Mouse (Mus musculus) midbrain, embryonic 11.5 days (tissue): Measurements from ENCODE around the gene Qprt. TPM values are rescaled to one million over a fixed set of nuclear protein-coding genes. Genes with fewer than 3 reads are reported as not detected.

Experiments used
- ATAC-seq: fragments of 200-750 bp; cut with Nextera tagmentation; 2 replicates; pipeline ENCODE4 v1.8.0; 2017; ENCODE audit warnings: moderate TSS enrichment, moderate library complexity; ENCODE audit not compliant: low FRiP score
- DNase-seq: peaks from one replicate; pipeline ENCODE4 v3.0.0; 2015; ENCODE audit warnings: low spot score; ENCODE audit errors: missing footprints
- H3K27ac ChIP-seq: fragments of 300-500 bp; sonication (generic); 2 replicates; pipeline ENCODE4 v1.5.1; 2014; ENCODE audit warnings: low read depth, low read length
- H3K27me3 ChIP-seq: fragments of 300-500 bp; sonication (generic); 2 replicates; pipeline ENCODE4 v1.6.1; 2014; ENCODE audit warnings: mild to moderate bottlenecking, low read length, moderate library complexity, mixed read lengths; ENCODE audit not compliant: control insufficient read depth, insufficient read depth
- H3K36me3 ChIP-seq: fragments of 300-500 bp; sonication (generic); 2 replicates; pipeline ENCODE4 v1.6.1; 2014; ENCODE audit warnings: mild to moderate bottlenecking, low read length, moderate library complexity, mixed read lengths; ENCODE audit not compliant: control insufficient read depth, insufficient read depth
- H3K4me1 ChIP-seq: fragments of 300-500 bp; sonication (generic); 2 replicates; pipeline ENCODE4 v1.6.1; 2014; ENCODE audit warnings: low read length; ENCODE audit not compliant: control insufficient read depth, insufficient read depth
- H3K4me2 ChIP-seq: fragments of 300-500 bp; sonication (generic); 2 replicates; pipeline ENCODE4 v1.6.1; 2014; ENCODE audit warnings: mild to moderate bottlenecking, moderate library complexity
- H3K4me3 ChIP-seq: fragments of 300-500 bp; sonication (generic); 2 replicates; pipeline ENCODE4 v1.5.1; 2014; ENCODE audit warnings: low read depth, low read length
- H3K9ac ChIP-seq: fragments of 300-500 bp; sonication (generic); 2 replicates; pipeline ENCODE4 v1.6.1; 2014; ENCODE audit warnings: low read length
- H3K9me3 ChIP-seq: fragments of 300-500 bp; sonication (generic); 2 replicates; pipeline ENCODE4 v1.6.1; 2016; ENCODE audit warnings: low read length; ENCODE audit not compliant: control insufficient read depth
- WGBS: fragments of 180-500 bp; shearing (Covaris S2); extraction: QIAGEN DNeasy Blood & Tissue Kit; methylation state at CpG from one replicate; pipeline ENCODE4 v1.1.7; 2014; 5-methylcytosine and 5-hydroxymethylcytosine counted together
- polyA plus RNA-seq: library from polyadenylated mRNA; unstranded; fragments of >200 nt; fragmentation: Nextera tagmentation; extraction: Ambion mirVana; gene quantifications from 2 replicates; pipeline ENCODE4 v1.2.1, GENCODE M21; 2014

Gene Qprt
- polyA plus RNA-seq, 1 experiment from 2014 or later, result 5.7 TPM

DNA sequence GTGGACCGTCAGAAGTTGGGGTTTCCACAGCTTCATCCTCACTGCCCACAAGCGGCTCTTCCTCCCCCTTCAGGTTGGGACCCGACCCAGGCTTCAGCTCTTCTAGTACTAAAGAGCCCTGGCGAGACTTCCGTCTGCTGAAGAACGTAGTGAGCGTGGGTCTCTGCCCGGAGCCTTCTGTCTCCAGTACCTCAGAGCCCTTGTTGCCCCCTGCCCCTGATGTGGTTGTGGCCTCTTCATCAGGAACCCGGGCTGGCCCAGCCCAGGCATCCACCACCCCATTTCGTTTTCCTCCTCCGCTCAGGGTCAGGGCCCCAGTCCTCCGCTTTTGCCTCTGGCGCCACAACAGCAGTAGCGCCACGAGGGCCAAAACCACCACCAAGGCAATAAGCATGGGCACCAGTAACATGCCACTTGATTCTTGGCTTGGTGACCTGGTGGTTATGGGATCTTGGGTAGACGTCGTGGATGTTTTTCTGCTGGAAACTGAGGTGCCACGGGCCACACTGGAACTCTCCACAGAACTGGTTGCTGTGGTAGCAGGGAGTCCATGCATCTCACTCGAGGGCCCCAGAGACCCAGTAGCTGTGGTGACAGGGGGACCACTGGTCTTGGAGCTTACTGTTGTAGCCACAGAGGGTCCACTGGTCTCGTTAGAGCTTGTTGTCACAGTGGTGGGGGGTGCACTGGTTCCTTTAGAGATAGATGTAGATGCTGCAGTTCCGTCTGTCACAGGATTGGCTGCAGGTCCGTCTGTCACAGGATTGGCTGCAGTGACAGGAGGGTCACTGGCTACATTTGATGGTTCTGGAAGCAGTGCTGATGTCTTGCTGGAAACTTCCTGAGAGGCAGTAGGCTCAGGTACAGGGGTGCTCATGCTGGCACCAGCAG, 14.4 kb upstream of the Qprt start:
- H3K9me3 ChIP-seq, result no peaks in the 10 kb centered on the region
- WGBS, result 87% methylated on average over 22 of the region's 22 CpGs
- DNase-seq (peak; percentile 57), ATAC-seq (no peak)
- H3K4me2 ChIP-seq, result no peak overlapping the region
- no peaks in the 10 kb centered on the region for H3K4me1 ChIP-seq
- H3K27ac ChIP-seq, result no peak overlapping the region
- H3K4me3 ChIP-seq, result no peak overlapping the region
- no peaks in the 10 kb centered on the region for H3K36me3 ChIP-seq
- H3K9ac ChIP-seq, result no peak overlapping the region
- no peaks in the 10 kb centered on the region for H3K27me3 ChIP-seq

DNA sequence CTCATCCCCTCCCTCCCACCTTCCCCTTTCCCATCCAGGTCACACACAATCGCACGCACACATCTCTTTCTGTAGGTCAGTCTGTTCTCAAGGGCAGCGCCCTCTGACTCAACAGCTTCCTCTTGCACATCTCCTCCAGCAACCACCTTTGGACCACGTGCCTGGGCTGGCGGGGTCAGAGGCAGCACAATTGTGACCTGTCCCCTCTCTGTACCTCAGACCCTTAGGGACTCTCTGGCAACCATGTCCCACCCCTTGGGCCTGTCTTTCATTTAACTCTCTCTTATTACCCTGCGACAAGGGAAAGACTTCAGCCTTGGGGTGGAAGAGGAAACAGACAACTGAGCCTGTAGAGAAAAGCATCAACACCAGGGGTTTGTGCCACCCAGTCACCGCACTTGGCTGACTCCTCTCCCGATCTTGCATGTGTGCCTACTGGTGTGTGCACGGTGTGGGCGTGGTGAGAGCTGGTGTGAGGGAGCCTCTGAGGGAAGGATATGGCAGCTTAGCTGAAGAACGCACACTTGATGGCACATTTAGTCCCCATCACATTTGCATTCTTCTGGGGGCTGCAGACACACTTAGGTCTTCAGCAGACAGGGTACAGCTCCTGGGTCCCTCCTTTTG, 12.9 kb upstream of the Qprt start:
- H3K4me2 ChIP-seq, result no peak overlapping the region
- no peaks in the 10 kb centered on the region for H3K36me3 ChIP-seq
- H3K4me3 ChIP-seq, result no peak overlapping the region
- no peaks in the 10 kb centered on the region for H3K9me3 ChIP-seq
- WGBS, result 91% methylated on average over 11 of the region's 11 CpGs
- H3K27me3 ChIP-seq, result no peaks in the 10 kb centered on the region
- DNase-seq, result peak; percentile 53
- no peaks in the 10 kb centered on the region for H3K4me1 ChIP-seq
- H3K9ac ChIP-seq, result no peak overlapping the region
- ATAC-seq, result no peak
- H3K27ac ChIP-seq, result no peak overlapping the region

DNA sequence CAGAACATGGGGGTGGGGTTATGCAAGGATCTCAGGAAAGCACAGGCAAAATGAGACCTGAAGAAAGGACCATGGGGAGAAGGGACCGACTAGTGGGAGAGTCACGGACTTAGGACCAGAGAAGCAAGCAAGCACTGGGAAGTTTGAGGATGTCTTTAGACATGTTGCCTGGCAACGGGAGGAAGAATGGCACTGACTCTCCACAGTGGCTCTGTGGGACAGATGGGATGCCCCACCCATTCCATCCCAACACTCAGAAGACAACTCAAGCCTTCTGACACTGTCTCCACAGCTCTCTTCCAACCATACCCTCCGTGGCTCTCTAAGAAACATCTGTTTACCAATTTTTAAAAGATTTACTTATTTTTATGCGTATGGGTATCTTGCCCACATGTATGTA, 11.1 kb upstream of the Qprt start:
- Histone ChIP-seq H3K4me1 (no peaks in the 10 kb centered on the region), H3K9ac (no peak overlapping the region), H3K4me2 (no peak overlapping the region), H3K27me3 (no peaks in the 10 kb centered on the region), H3K4me3 (no peak overlapping the region), H3K9me3 (no peaks in the 10 kb centered on the region), H3K27ac (no peak overlapping the region), H3K36me3 (no peaks in the 10 kb centered on the region)
- ATAC-seq (no peak), DNase-seq (peak; percentile 68)
- WGBS, result 44% methylated on average over 5 of the region's 5 CpGs

DNA sequence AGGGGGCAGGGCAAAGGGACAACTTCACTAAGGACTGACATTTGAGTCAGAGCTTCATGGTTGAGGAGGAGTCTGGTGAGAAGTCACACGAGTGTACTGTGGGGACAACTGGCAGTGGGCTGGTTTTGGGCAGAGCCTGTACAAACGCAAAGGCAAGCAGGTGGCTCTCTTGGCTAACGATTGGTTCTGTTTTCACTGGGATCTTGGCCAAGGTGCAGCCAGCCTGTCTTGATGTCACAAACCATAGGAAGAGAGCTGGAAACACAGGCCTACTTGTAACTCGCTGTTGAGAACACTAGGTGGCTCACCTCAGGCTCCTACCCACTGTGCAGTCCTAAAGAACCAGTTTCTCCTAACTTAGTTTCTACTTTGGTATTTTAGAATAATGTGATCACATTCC, 7.6 kb upstream of the Qprt start:
- no peaks in the 10 kb centered on the region for H3K36me3 ChIP-seq
- no peaks in the 10 kb centered on the region for H3K4me1 ChIP-seq
- WGBS, result 26% methylated on average over 4 of the region's 4 CpGs
- H3K9ac ChIP-seq, result no peak overlapping the region
- H3K4me3 ChIP-seq, result no peak overlapping the region
- no peak overlapping the region for H3K27ac ChIP-seq
- no peak overlapping the region for H3K4me2 ChIP-seq
- DNase-seq (peak; percentile 87), ATAC-seq (no peak)
- H3K27me3 ChIP-seq, result no peaks in the 10 kb centered on the region
- no peaks in the 10 kb centered on the region for H3K9me3 ChIP-seq

DNA sequence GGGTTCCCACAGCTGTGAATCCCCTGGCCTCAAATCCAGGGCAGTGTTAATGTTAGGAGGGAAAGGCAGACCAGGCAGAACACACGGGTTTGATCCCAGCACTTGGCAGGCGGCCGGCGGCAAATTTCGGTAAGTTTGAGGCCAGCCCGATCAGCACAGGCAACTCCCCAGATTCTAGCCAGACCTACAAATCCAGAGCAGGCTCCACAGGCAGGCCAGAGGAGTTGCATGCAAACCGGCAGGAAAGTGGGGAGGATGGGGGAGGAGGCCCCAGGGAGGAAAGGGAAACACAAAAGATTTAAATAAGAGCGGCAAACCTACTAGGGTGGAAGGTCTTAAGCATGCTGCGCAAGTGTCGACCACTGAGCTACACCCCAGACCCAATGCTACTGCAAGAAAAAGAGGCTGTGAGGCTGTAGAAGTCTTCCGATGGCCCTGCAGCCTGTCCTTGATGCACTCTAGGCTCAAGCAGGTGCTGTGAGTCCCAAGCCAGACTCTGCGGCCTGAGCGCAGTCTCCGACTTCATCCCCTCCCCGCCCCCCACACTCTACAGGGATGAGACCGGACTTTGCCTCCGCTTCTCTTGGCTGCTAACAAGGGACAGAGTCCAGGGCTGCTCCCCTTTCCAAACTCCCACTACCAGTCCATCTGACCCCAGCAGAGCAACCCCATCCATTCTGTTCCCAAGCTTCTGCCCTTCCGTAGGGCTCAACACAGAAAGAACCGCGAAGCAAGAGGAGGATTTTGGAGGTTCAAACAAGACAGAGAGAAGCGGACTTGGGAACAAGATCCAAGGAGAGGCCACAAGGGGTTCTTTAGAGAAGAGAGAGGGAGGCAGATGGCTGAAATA, 740 bp downstream of the Qprt start:
- WGBS, result 5% methylated on average over 21 of the region's 21 CpGs
- H3K36me3 ChIP-seq, result no peaks in the 10 kb centered on the region
- no peaks in the 10 kb centered on the region for H3K9me3 ChIP-seq
- DNase-seq (peak; percentile 95), ATAC-seq (peak; percentile 48)
- peak overlapping the region; percentile 36 for H3K9ac ChIP-seq
- H3K4me3 ChIP-seq, result peak overlapping the region; percentile 2; the same call in 1 of the 2 replicates
- H3K4me1 ChIP-seq, result peaks cover 6% of the 10 kb centered on the region; the same call in 1 of the 2 replicates
- no peaks in the 10 kb centered on the region; the same call in 1 of the 2 replicates for H3K27me3 ChIP-seq
- H3K4me2 ChIP-seq, result peak overlapping the region; percentile 37
- no peak overlapping the region for H3K27ac ChIP-seq

DNA sequence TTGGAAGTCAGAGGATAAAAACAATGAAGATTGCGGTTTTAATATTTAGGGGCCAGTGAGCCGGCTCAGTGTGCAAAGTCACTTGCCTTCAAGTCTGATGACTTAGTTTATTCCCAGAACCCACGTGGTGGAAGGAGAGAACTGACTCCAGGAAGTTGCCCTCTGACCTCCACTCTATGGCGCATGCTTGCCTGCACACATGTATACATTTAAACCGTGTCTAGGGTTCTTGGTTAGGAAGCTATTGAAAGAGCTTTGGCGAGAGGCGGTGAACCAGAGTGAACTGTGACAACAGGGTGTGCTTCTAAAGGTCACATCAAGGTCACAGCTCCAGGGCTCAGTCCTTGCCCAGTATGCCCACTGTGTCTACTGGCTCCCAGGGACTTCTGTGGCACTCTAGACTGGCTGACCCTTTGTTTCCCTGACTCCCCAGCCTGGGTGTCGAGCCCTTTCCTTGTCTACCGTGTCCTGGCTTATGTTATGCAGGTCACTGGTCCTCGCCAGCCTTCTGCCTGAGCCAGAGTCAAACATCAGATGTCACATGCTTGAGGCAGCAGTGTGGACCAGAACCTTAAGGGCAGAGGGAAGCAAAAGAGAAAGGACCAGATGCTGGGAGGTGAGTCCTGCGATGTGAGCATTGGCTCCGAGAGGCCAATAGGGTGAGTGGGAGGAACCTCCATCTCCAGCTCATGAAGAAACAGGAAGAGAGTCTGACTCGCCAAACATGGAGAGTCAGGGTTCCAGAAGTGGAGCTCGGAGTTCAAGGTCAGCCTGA, 3.2 kb downstream of the Qprt start:
- Histone ChIP-seq H3K9me3 (no peaks in the 10 kb centered on the region), H3K9ac (no peak overlapping the region), H3K4me1 (peaks cover 6% of the 10 kb centered on the region; the same call in 1 of the 2 replicates), H3K4me3 (no peak overlapping the region), H3K36me3 (no peaks in the 10 kb centered on the region), H3K27ac (no peak overlapping the region), H3K27me3 (no peaks in the 10 kb centered on the region; the same call in 1 of the 2 replicates), H3K4me2 (no peak overlapping the region)
- DNase-seq (no peak), ATAC-seq (no peak)
- WGBS, result 43% methylated on average over 14 of the region's 14 CpGs

DNA sequence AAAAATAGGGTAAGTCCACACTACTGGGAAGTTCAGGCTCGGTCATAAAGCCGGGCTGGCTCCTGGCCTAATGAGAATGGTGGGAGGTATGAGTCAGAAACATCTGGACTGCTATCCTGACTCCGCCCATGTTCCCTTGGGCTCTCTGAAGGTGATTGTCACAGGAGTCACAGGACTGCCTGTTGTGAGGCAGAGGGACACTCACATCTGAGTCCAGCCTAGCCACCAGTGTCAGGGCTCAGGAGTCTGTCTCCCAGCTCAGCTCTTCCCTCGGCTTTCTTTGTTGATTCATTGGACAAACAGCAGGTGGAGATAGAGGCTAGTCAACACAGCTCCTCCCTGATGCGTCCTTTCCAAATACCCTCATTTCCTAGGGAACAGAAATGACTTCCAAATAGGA, 4.1 kb downstream of the Qprt start:
- Histone ChIP-seq H3K4me2 (no peak overlapping the region), H3K27ac (no peak overlapping the region), H3K4me3 (no peak overlapping the region), H3K27me3 (no peaks in the 10 kb centered on the region; the same call in 1 of the 2 replicates), H3K36me3 (no peaks in the 10 kb centered on the region), H3K9me3 (no peaks in the 10 kb centered on the region), H3K4me1 (peaks cover 6% of the 10 kb centered on the region; the same call in 1 of the 2 replicates), H3K9ac (no peak overlapping the region)
- DNase-seq, result peak; percentile 87
- whole genome bisulfite sequencing, result 58% methylated on average over 5 of the region's 5 CpGs
- no peak for ATAC-seq

DNA sequence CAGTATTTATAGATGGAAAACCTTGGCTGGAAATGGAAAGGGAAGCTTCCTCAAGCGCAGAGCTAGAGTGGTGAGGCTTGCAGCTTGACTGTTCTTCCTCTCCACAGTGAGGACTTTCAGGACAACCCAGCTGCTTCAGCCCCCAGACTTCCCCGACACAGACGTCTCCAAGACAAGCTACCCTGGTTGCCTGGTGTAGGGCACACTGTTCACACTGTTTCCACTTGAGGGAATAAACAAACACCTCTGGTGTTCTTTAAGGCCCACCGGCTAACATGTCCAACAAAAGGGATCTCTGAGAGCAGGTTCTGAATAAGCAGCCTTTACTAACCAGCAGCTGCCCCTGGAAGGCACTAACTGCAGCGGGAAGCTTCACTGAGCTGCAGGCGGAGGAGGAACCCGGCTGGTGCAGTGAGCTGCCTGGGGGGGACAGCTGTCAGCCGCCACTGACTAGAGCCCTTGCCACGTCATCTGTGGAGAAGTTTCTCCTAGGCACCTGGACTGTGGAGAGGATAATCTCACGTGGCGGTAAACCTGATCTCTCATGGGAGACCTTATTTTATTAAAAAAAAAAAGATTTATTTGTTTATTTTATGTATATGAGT, 5.6 kb downstream of the Qprt start:
- Histone ChIP-seq H3K4me1 (peaks cover 5% of the 10 kb centered on the region; the same call in 1 of the 2 replicates), H3K4me3 (no peak overlapping the region), H3K4me2 (no peak overlapping the region), H3K9ac (no peak overlapping the region), H3K9me3 (no peaks in the 10 kb centered on the region), H3K27ac (no peak overlapping the region), H3K36me3 (no peaks in the 10 kb centered on the region), H3K27me3 (no peaks in the 10 kb centered on the region; the same call in 1 of the 2 replicates)
- ATAC-seq, result no peak
- no peak for DNase-seq
- 50% methylated on average over 11 of the region's 11 CpGs for WGBS
